Mouse (Mus musculus) cerebellum, adult 2 months (tissue): ENCODE data around the gene F830045P16Rik. TPM values are rescaled to one million over a fixed set of nuclear protein-coding genes. Genes with fewer than 3 reads are reported as not detected.
"Not testable (repeated sequence)": the region's sequence is repeated elsewhere in the genome, so short reads cannot be mapped to it uniquely, and the experiment has no call there.

Source experiments
- DNase-seq, 2 experiments: peaks; one replicate each; pipeline ENCODE4 v3.0.0; 2021
- H3K27ac ChIP-seq: fragments of 200-500 bp; 2 replicates; pipeline ENCODE4 v1.5.1; 2012; ENCODE audit warnings: low read length, control low read depth, inconsistent platforms; ENCODE audit not compliant: insufficient read depth
- H3K27me3 ChIP-seq: fragments of 200-500 bp; 2 replicates; pipeline ENCODE4 v1.6.1; 2012; ENCODE audit warnings: inconsistent platforms, mild to moderate bottlenecking, low read length, moderate library complexity; ENCODE audit not compliant: control insufficient read depth, insufficient read depth
- H3K4me1 ChIP-seq: fragments of 200-500 bp; 2 replicates; pipeline ENCODE4 v1.6.1; 2011; ENCODE audit warnings: low read length; ENCODE audit not compliant: control insufficient read depth, insufficient read depth
- H3K4me3 ChIP-seq: fragments of 200-500 bp; replicated peaks from 2 replicates; pipeline ENCODE3; 2011; ENCODE audit warnings: mild to moderate bottlenecking, low read depth, low read length, control low read depth; ENCODE audit not compliant: insufficient read depth
- CTCF ChIP-seq: fragments of 200-500 bp; IDR thresholded peaks from 2 replicates; pipeline ENCODE4 v1.5.1; 2011; ENCODE audit warnings: low read depth, mild to moderate bottlenecking, control low read depth, low read length, moderate library complexity, borderline replicate concordance; ENCODE audit not compliant: insufficient read depth
- POLR2A ChIP-seq: fragments of 200-500 bp; IDR thresholded peaks from 2 replicates; pipeline ENCODE4 v1.6.1; 2011; ENCODE audit warnings: low read length, control low read depth, borderline replicate concordance; ENCODE audit not compliant: insufficient read depth
- WGBS: fragments of 180-500 bp; shearing (Covaris S2); methylation state at CpG from one replicate; pipeline ENCODE4 v1.1.7; 2018; 5-methylcytosine and 5-hydroxymethylcytosine counted together
- polyA plus RNA-seq: library from polyadenylated mRNA; depleted of rRNA; stranded (reverse); fragments of >200 nt; gene quantifications from 2 replicates; pipeline ENCODE4 v1.2.3, GENCODE M21; 2012

Gene F830045P16Rik
- polyA plus RNA-seq, 1 experiment, result 0.15 TPM

- H3K4me3 ChIP-seq, result no peak overlapping the region
- no peak for TF ChIP-seq POLR2A
- no peak for TF ChIP-seq CTCF
- H3K27me3 ChIP-seq, result no peaks in the 10 kb centered on the region
- no peak overlapping the region for H3K27ac ChIP-seq
- DNase-seq, result no peak
- 88% methylated on average over 6 of the region's 6 CpGs for WGBS
- peaks cover 13% of the 10 kb centered on the region for H3K4me1 ChIP-seq
Measured at GRCm38 (mm10) chr2:129513546-129514400, 22.6 kb downstream of the F830045P16Rik start.

GRCm38 (mm10) chr2:129512147-129512546, 24.3 kb downstream of the F830045P16Rik start:
- not testable (repeated sequence) for H3K27me3 ChIP-seq, H3K27ac ChIP-seq, H3K4me3 ChIP-seq, DNase-seq
- 88% methylated on average over 7 of the region's 7 CpGs for WGBS
- H3K4me1 ChIP-seq, result peaks cover 13% of the 10 kb centered on the region

- Histone ChIP-seq H3K27me3 (no peaks in the 10 kb centered on the region), H3K27ac (no peak overlapping the region), H3K4me3 (no peak overlapping the region), H3K4me1 (no peaks in the 10 kb centered on the region)
- WGBS, result 17% methylated on average over 6 of the region's 6 CpGs
- peak; percentile 75 to 83 for DNase-seq
- TF ChIP-seq CTCF (peak; percentile 77), POLR2A (no peak)
Measured at GRCm38 (mm10) chr2:129502641-129503040, 33.8 kb downstream of the F830045P16Rik start.

GRCm38 (mm10) chr2:129489496-129490285, 46.7 kb downstream of the F830045P16Rik start:
- Histone ChIP-seq H3K4me1 (no peaks in the 10 kb centered on the region), H3K27me3 (no peaks in the 10 kb centered on the region), H3K27ac (no peak overlapping the region), H3K4me3 (no peak overlapping the region)
- 77% methylated on average over 3 of the region's 3 CpGs for WGBS
- DNase-seq, result no peak
- TF ChIP-seq CTCF, result no peak
- no peak for TF ChIP-seq POLR2A

GRCm38 (mm10) chr2:129483150-129483549, 53.3 kb downstream of the F830045P16Rik start:
- no peaks in the 10 kb centered on the region for H3K27me3 ChIP-seq
- H3K27ac ChIP-seq, result no peak overlapping the region
- no peaks in the 10 kb centered on the region for H3K4me1 ChIP-seq
- no peak overlapping the region for H3K4me3 ChIP-seq
- WGBS, result 79% methylated on average over 3 of the region's 3 CpGs
- DNase-seq, result no peak
- TF ChIP-seq POLR2A, result no peak

- WGBS, result 19% methylated on average over 5 of the region's 5 CpGs
- Histone ChIP-seq H3K4me1 (no peaks in the 10 kb centered on the region), H3K27me3 (no peaks in the 10 kb centered on the region), H3K4me3 (no peak overlapping the region), H3K27ac (no peak overlapping the region)
- TF ChIP-seq POLR2A (no peak), CTCF (peak; percentile 34; the same call in 1 of the 2 replicates)
- peak in 1 of 2 experiments; percentile 18 for DNase-seq
Measured at GRCm38 (mm10) chr2:129471905-129472304, 64.5 kb downstream of the F830045P16Rik start.

- Histone ChIP-seq H3K27ac (no peak overlapping the region), H3K27me3 (no peaks in the 10 kb centered on the region), H3K4me1 (no peaks in the 10 kb centered on the region), H3K4me3 (no peak overlapping the region)
- TF ChIP-seq CTCF (no peak), POLR2A (no peak)
- whole genome bisulfite sequencing, result 79% methylated on average over 2 of the region's 2 CpGs
- no peak for DNase-seq
Measured at GRCm38 (mm10) chr2:129470839-129471238, 65.6 kb downstream of the F830045P16Rik start.

GRCm38 (mm10) chr2:129438772-129439171, 97.6 kb downstream of the F830045P16Rik start:
- H3K4me1 ChIP-seq, H3K27ac ChIP-seq, DNase-seq, H3K4me3 ChIP-seq, H3K27me3 ChIP-seq: not testable (repeated sequence)
- 89% methylated on average over 1 of the region's 1 CpGs for WGBS
